Mouse (Mus musculus): ENCODE data around the gene Gm17018. TPM values are rescaled to one million over a fixed set of nuclear protein-coding genes. Genes with fewer than 3 reads are reported as not detected.

The Gm17018 gene
- polyA plus RNA-seq, 1 experiment: 21.2 TPM

DNA sequence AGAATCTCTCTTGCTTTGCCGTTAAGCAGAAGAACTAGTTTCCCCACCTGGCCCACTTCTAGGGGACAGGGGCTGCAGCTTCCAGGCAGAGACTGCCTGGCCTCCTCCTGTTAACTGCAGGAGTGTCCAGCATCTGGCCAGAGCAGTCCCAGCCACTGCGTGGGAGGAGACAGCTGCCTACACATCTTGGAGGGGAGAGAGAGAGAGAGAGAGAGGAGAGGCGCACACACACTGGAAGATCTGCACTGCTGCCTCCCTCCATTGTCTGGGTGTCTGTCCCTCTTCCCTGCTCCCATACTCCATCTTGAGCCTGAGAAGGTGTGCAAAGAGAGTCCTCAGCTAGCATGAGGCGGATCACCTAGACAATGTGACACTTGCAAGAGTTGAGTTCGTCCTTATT lies 31.1 kb upstream of the Gm17018 start:
- Histone ChIP-seq H3K4me1 (ENCODE audit: control insufficient read depth, insufficient read depth, low read length) (no peaks in the 10 kb centered on the region), H3K4me3 (ENCODE audit: control insufficient read depth, low read depth, low read length) (no peak overlapping the region), H3K27ac (ENCODE audit: control insufficient read depth, insufficient read depth, low read depth, low read length) (no peak overlapping the region), H3K36me3 (ENCODE audit: control insufficient read depth, insufficient read depth, low read length) (no peaks in the 10 kb centered on the region), H3K27me3 (ENCODE audit: control insufficient read depth, insufficient read depth, low read length) (no peaks in the 10 kb centered on the region)
- TF ChIP-seq CTCF (IDR thresholded peaks at IDR 0.05; ENCODE audit: control insufficient read depth, insufficient read depth, insufficient replicate concordance, low read depth, low read length) (no peak), POLR2A (IDR thresholded peaks at IDR 0.05; ENCODE audit: control insufficient read depth, low read depth, low read length) (no peak)

DNA sequence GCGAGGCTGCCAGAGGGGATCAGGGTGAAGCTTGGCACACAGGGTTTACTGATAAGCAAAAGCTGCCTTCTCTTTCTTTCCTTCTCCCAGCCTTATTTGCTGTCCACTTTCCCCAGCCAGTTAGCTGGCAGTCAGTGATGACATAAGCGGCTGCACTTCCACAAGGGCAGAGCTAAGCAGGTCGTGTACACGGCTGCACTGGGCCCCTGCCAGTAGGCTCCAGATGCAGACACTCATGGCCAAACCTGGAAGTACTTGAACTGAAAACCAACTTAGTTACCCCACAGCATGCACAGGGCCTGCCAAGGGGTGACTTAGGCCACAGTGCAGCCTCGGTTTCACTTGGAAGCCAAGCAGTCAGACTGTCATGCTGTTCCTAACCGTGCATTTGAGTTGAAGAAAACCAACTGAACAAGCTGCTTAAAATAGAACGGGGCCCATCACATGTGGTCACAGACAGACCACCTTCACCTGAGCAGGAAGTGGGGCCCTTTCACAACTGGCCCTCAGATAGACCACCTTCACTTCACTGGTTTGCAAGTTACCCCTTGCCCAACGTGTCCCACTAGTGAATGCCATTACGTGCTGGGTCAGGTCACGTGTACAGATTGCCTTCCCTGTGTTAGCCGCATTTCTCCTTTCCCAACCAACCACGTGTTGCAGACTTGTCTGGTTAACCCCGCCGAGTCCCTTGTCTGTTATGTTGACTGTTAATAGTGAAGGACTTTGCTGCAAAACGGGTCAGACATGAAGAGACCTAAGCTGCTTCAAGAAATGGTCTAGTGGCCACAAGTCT lies 30.0 kb upstream of the Gm17018 start:
- Histone ChIP-seq H3K4me1 (ENCODE audit: control insufficient read depth, insufficient read depth, low read length) (no peaks in the 10 kb centered on the region), H3K36me3 (ENCODE audit: control insufficient read depth, insufficient read depth, low read length) (no peaks in the 10 kb centered on the region), H3K27me3 (ENCODE audit: control insufficient read depth, insufficient read depth, low read length) (no peaks in the 10 kb centered on the region), H3K4me3 (ENCODE audit: control insufficient read depth, low read depth, low read length) (no peak overlapping the region), H3K27ac (ENCODE audit: control insufficient read depth, insufficient read depth, low read depth, low read length) (no peak overlapping the region)
- no peak for TF ChIP-seq POLR2A (IDR thresholded peaks at IDR 0.05; ENCODE audit: control insufficient read depth, low read depth, low read length)
- TF ChIP-seq CTCF (IDR thresholded peaks at IDR 0.05; ENCODE audit: control insufficient read depth, insufficient read depth, insufficient replicate concordance, low read depth, low read length): no peak

DNA sequence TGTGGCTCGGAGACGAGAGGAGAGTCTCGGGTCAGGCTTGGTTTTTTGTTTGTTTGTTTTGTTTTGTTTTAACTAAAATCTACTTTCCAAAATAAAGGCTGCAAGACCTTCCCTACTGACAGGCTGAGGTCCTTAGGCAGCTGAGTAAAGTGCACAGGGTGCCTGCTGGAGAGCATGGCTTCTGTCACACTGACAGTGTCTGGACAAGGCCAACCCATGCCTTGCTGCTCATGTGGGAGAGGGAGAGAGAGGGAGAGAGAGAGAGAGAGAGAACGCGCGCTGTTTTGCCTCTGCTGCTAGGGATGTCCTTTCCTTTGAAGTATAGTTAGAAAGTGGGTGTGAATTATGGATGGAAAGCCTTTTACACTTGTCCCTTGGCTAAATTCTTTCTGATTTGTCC lies 28.9 kb upstream of the Gm17018 start:
- Histone ChIP-seq H3K27me3 (ENCODE audit: control insufficient read depth, insufficient read depth, low read length) (no peaks in the 10 kb centered on the region), H3K27ac (ENCODE audit: control insufficient read depth, insufficient read depth, low read depth, low read length) (no peak overlapping the region), H3K4me1 (ENCODE audit: control insufficient read depth, insufficient read depth, low read length) (no peaks in the 10 kb centered on the region), H3K36me3 (ENCODE audit: control insufficient read depth, insufficient read depth, low read length) (no peaks in the 10 kb centered on the region), H3K4me3 (ENCODE audit: control insufficient read depth, low read depth, low read length) (no peak overlapping the region)
- no peak for TF ChIP-seq CTCF (IDR thresholded peaks at IDR 0.05; ENCODE audit: control insufficient read depth, insufficient read depth, insufficient replicate concordance, low read depth, low read length)
- no peak for TF ChIP-seq POLR2A (IDR thresholded peaks at IDR 0.05; ENCODE audit: control insufficient read depth, low read depth, low read length)

DNA sequence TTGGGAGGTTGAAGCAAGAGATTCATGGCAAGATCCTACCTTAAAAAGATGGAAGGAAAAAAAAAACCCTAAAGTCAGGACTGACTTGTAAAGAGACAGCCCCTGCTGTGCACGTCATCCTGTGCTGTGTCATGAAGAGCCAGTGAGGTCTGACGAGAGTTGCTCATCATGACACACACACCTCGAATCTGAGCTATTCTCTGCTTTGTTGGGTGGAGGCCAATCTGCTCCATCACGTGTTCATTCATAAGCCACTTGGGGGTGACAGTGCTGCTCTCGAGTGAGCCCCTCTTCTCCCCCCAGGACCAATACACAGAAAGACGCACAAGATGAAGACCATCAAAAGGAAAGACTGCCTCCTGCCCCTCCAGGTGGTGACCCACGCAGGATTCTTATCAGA lies 26.8 kb upstream of the Gm17018 start:
- H3K4me3 ChIP-seq (ENCODE audit: control insufficient read depth, low read depth, low read length): no peak overlapping the region
- H3K36me3 ChIP-seq (ENCODE audit: control insufficient read depth, insufficient read depth, low read length): no peaks in the 10 kb centered on the region
- no peaks in the 10 kb centered on the region for H3K4me1 ChIP-seq (ENCODE audit: control insufficient read depth, insufficient read depth, low read length)
- no peak overlapping the region for H3K27ac ChIP-seq (ENCODE audit: control insufficient read depth, insufficient read depth, low read depth, low read length)
- H3K27me3 ChIP-seq (ENCODE audit: control insufficient read depth, insufficient read depth, low read length): no peaks in the 10 kb centered on the region
- TF ChIP-seq POLR2A (IDR thresholded peaks at IDR 0.05; ENCODE audit: control insufficient read depth, low read depth, low read length) (no peak), CTCF (IDR thresholded peaks at IDR 0.05; ENCODE audit: control insufficient read depth, insufficient read depth, insufficient replicate concordance, low read depth, low read length) (no peak)

DNA sequence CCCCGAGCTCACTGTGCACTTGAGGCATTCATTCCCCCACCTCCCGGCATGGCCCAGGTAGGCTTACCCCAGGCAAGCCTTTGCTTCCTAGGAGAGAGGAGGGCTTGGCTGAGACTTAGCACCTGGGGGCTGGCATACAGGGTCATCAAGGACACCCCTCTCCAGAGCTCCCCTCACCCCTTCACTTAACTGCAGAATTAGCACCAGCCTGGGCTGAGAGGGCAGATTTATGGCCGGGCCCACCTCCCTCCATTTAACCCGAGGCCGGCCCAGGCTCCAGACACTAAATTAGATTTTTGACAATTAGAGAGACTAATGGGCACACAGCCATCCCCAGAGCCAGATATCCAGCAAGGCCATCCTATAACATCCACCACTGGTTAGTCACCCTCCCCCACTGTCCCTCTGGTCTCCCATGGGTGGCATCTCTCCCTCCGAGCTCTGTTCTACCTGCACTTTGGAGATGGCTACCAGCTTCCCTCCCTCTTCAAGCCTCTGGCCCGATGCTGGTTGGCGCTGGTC lies 25.1 kb upstream of the Gm17018 start:
- no peaks in the 10 kb centered on the region for H3K27me3 ChIP-seq (ENCODE audit: control insufficient read depth, insufficient read depth, low read length)
- TF ChIP-seq CTCF (IDR thresholded peaks at IDR 0.05; ENCODE audit: control insufficient read depth, insufficient read depth, insufficient replicate concordance, low read depth, low read length) (no peak), POLR2A (IDR thresholded peaks at IDR 0.05; ENCODE audit: control insufficient read depth, low read depth, low read length) (no peak)
- no peaks in the 10 kb centered on the region for H3K36me3 ChIP-seq (ENCODE audit: control insufficient read depth, insufficient read depth, low read length)
- H3K4me1 ChIP-seq (ENCODE audit: control insufficient read depth, insufficient read depth, low read length): no peaks in the 10 kb centered on the region
- no peak overlapping the region for H3K27ac ChIP-seq (ENCODE audit: control insufficient read depth, insufficient read depth, low read depth, low read length)
- H3K4me3 ChIP-seq (ENCODE audit: control insufficient read depth, low read depth, low read length): no peak overlapping the region

DNA sequence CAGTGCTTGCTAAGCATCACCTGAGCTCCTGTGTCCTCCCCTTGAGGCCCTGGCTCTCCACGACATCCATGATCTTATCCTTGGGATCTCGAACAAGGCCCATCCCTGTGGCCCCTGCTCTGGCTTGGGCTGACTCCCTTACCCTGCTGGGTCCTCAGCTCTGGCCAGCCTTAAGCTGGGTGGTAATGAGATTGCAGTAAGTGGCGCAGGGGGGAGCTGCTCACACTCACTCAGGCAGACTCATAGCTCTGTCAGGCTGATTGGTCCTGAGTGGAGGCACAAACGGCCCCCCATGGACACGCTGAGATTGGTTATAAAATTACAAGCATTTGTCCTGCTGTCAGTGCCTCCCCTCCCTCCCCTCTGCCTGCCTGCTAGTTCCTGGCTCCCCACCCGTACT lies 24.5 kb upstream of the Gm17018 start:
- TF ChIP-seq CTCF (IDR thresholded peaks at IDR 0.05; ENCODE audit: control insufficient read depth, insufficient read depth, insufficient replicate concordance, low read depth, low read length) (no peak), POLR2A (IDR thresholded peaks at IDR 0.05; ENCODE audit: control insufficient read depth, low read depth, low read length) (no peak)
- no peak overlapping the region for H3K4me3 ChIP-seq (ENCODE audit: control insufficient read depth, low read depth, low read length)
- H3K4me1 ChIP-seq (ENCODE audit: control insufficient read depth, insufficient read depth, low read length): peaks cover 3% of the 10 kb centered on the region
- H3K36me3 ChIP-seq (ENCODE audit: control insufficient read depth, insufficient read depth, low read length): no peaks in the 10 kb centered on the region
- no peak overlapping the region for H3K27ac ChIP-seq (ENCODE audit: control insufficient read depth, insufficient read depth, low read depth, low read length)
- no peaks in the 10 kb centered on the region for H3K27me3 ChIP-seq (ENCODE audit: control insufficient read depth, insufficient read depth, low read length)

DNA sequence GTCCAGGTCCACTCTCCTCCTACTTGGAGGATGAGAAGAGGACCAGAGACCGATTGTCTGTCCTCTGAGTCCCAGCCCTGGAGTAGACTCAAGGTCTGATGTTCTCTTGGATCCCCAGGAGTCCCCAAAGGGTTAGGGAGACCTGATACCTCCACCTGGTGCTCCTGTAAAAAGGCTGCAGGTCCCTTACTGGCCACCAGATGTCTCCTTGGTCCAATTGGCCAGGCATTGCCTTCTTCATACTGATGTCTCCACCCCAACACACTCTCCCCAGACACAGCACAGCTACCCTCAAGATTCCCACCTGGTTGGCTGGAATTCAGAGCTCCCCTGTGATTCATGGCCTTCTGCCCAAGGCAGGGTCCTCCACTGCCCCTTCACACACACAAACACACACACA lies 22.9 kb upstream of the Gm17018 start:
- Histone ChIP-seq H3K27ac (ENCODE audit: control insufficient read depth, insufficient read depth, low read depth, low read length) (no peak overlapping the region), H3K4me1 (ENCODE audit: control insufficient read depth, insufficient read depth, low read length) (peaks cover 12% of the 10 kb centered on the region), H3K36me3 (ENCODE audit: control insufficient read depth, insufficient read depth, low read length) (no peaks in the 10 kb centered on the region), H3K4me3 (ENCODE audit: control insufficient read depth, low read depth, low read length) (no peak overlapping the region), H3K27me3 (ENCODE audit: control insufficient read depth, insufficient read depth, low read length) (no peaks in the 10 kb centered on the region)
- TF ChIP-seq CTCF (IDR thresholded peaks at IDR 0.05; ENCODE audit: control insufficient read depth, insufficient read depth, insufficient replicate concordance, low read depth, low read length): peak; percentile 53; the same call in 1 of the 2 replicates
- TF ChIP-seq POLR2A (IDR thresholded peaks at IDR 0.05; ENCODE audit: control insufficient read depth, low read depth, low read length): no peak

All from testis, adult 2 months (tissue).